Mouse (Mus musculus) erythroid progenitor cell, adult 5-6 weeks (primary cell): ENCODE results near the gene Vmn1r199. TPM values are rescaled to one million over a fixed set of nuclear protein-coding genes. Genes with fewer than 3 reads are reported as not detected.
"Not testable (repeated sequence)": the region's sequence is repeated elsewhere in the genome, so short reads cannot be mapped to it uniquely, and the experiment has no call there.

ENCODE experiments used
- ATAC-seq: replicated peaks from 2 replicates; pipeline ENCODE4 v1.8.0; 2016; ENCODE audit warnings: moderate number of reproducible peaks, mild to moderate bottlenecking, moderate TSS enrichment, inconsistent platforms; ENCODE audit not compliant: poor library complexity, low FRiP score, severe bottlenecking
- total RNA-seq, 2 experiments: library from RNA; stranded (forward) in 1 of 2; stranded (reverse) in 1 of 2; fragments of 150-400 nt in 1 of 2; fragments of 186-747, 209-891 nt in 1 of 2; gene quantifications; 2 replicates each; pipeline versions ENCODE4 v1.2.3 to v1.2.4; 2015 to 2017; ENCODE audit warnings: low replicate concordance in 2 of 2

The Vmn1r199 gene
- total RNA-seq (2015; ENCODE audit: low replicate concordance) = not detected in 2 replicates
- total RNA-seq (2017; ENCODE audit: low replicate concordance) = not detected in 2 replicates

DNA sequence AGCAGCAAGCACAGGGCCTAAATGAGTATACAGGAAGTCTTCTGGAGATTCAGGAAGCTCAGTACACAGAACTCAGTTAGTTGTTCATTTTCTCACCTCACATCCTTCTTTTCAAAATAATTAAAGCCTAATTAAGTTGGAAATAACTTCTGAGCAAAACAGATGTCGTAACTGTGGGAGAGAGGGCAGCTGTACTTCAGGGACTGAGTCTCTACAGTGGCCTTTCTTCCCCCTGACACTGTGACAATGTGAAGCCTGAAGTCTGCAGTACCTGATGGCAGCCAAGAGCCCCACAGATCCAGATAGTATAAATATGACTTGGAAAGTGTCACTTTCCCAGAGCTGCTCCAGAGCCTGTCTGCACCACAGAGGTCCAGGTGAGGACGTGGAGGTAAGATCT is at the start of gene Vmn1r199:
Vmn1r199 (plus strand) TSS at position 301 of the 400 bp plus-strand sequence.
- ATAC-seq = no peak

DNA sequence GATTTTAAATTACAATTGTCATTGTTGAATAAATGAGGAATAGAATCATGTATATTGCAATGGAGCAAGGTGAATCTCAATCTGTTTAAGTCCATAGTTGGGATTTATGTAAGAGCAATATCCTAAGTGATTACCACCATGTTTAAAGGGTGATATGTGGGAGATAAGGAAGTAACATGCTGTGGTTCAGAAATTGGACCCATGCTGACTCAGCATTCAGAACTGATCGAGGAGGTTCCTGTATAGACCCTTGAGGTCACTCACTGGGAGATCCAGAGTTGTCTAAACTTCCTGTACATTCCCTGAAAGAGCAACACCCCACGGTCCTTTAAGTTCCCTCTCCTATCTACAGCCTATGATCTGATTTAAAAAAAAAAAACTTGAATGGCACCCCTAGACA is 46.3 kb upstream of the Vmn1r199 start:
- ATAC-seq = no peak

DNA sequence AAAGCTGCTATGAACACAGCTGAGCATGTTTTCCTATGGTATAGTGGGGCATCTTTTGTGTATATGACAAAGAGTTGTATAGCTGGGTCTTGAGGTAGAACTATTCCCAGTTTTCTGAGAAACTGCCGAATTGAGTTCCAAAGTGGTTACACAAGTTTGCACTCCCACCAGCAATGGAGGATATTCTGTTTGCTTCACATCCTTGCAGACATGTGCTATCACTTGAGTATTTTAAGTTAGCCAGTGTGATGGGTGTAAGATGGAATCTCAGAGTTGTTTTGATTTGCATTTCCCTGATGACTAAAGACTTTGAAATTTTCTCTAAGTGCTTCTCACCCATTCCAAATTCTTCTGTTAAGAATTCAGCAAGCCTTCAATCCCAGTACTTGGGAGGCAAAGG is 44.1 kb upstream of the Vmn1r199 start:
- ATAC-seq = no peak

DNA sequence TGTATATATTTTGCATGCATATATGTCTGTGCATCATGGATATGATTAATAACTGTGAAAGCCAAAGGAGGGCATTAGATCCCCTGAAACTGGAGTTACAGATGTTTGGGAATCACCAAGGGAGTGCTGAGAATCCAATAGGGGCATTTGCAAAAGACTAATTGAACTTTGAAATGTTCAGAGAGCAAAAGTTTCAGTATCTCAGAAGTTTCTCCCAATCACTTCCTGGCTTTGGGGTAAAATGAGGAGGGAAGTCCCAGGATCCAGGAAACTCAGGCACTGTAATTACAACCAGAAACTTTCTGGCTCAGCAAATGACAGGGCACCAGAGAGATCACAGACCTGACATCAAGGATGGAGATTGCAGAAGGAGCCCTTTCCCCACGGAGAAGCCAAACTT is 29.6 kb upstream of the Vmn1r199 start, which contains the start of gene Vmn1r198:
Vmn1r198 (plus strand) TSS at position 301 of the 400 bp plus-strand sequence.
- no peak for ATAC-seq

DNA sequence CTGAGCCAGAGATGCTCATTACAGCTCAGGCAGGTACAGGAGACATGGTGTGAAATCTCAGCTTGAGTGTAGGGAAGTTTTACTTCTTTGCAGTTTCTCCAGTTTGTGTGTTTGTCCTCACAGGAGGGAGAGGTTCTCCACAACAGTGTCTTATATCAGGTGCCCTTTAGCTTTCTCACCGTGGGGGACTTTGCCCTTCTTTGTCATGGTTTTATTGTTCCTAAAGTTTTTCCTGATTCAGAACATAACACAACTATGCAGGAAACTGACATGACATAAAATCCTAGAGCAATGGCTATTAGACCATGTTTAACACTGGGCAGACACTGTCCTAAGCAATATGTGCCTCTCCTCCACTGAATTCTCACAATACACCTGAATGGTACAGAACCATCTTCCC is 28.8 kb upstream of the Vmn1r199 start:
- no peak for ATAC-seq

DNA sequence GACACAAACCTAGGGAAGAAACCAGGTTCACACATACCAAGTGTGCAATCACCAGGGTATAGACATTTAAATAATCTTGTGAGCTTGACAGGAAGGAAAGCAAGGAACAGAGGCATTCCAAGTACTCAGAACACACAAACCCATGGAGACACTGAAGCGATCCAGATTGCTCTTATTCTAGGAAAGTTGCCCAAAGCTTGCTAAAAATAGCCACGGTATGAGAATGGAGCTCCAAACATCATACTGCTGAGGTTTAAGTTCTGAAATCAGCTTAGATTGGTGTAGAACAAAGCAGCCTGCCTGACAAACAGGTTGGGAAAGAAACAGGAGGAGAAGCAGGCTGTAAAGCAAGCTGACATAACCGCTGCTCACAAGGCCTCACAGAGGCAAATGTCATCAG is 1.5 kb downstream of the Vmn1r199 start:
- ATAC-seq = not testable (repeated sequence)

DNA sequence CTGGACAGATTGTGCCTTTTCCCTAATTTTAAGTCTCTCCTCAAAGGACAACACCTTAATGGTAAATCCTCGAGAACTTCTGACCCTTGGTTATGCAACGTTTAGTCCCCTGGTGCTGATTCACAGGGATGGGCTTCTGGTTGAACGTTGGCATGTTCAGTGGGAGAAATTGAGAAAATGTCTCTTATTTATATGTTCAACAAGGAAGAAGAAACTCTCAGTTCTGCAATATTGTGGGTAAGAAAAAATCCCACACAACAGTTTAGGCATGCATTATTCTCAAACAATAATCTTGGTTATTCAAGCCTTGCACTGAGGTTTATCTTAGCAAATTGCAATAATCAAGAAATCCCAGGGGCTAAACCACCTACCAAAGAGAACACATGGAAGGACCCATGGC is 3.8 kb downstream of the Vmn1r199 start:
- no peak for ATAC-seq

DNA sequence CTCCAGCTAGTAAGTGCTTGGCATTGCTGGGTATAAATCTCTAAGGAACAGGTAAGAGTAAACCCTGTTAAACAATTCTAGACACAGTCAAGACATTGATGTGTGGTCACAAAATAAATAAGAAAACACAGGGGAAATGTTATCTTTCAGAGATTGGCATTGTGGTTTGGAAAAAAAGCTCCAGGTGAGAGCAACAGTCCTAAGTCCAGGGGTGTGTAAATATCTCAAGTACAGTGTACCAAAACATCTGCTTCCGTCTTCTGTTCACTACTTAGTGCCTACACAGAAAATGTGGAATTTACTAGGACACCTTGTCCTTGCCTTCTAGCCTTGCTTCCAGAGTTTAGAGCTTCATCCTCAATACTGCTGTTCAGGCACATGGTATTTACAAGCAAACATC is 7.4 kb downstream of the Vmn1r199 start:
- no peak for ATAC-seq

DNA sequence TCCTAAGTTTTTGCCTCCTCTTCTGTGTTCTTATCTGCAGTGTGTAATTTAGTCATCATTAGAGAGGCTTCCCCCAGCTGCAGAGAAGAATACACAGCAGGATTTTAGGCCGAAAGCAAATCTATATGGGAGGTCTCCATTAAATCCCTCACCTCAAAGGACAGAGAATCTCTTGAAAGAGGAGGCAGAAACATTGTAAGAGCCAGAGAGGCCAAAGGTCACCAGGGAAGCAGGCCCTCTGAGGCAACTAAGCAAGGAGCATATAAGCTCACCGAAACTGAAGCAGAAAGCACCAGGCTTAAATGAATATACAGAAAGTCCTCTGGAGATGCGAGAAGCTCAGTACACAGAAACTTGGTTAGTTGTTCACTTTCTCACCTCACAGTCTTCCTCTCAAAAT is 10.5 kb downstream of the Vmn1r199 start, which contains the start of gene Vmn1r200:
Vmn1r200 (plus strand) TSS at position 301 of the 400 bp plus-strand sequence.
- ATAC-seq = no peak

DNA sequence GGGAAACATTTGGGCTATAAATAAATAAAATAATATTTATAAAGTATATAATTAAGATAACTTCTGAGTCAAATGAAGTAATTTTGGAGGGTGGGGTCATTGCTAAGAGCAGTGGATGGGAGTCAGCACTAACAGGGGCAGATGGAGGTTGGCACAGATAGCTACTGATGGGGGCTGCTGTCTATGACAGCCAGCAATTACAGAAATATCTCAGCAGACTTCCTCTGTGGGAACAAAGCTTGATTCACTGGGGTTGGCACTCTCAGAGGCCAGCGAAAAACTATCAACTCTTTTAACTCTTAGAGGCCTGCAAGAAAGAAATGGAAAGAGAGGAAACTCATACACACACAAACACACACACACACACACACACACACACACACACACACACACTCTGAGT is 23.4 kb downstream of the Vmn1r199 start:
- ATAC-seq = no peak

Other genes with a start within 250 kb of the Vmn1r199 start
- gene Vmn1r191, start 195.8 kb upstream of the Vmn1r199 start, total RNA-seq (2015; ENCODE audit: low replicate concordance) = not detected in 2 replicates
- not detected in 2 replicates for gene Vmn1r191, start 195.8 kb upstream of the Vmn1r199 start, total RNA-seq (2017; ENCODE audit: low replicate concordance)
- gene Vmn1r192, start 188.7 kb upstream of the Vmn1r199 start, total RNA-seq (2015; ENCODE audit: low replicate concordance) = not detected in 2 replicates
- not detected in 2 replicates for gene Vmn1r192, start 188.7 kb upstream of the Vmn1r199 start, total RNA-seq (2017; ENCODE audit: low replicate concordance)
- not detected in 2 replicates for gene Vmn1r193, start 156.7 kb upstream of the Vmn1r199 start, total RNA-seq (2015; ENCODE audit: low replicate concordance)
- not detected in 2 replicates for gene Vmn1r193, start 156.7 kb upstream of the Vmn1r199 start, total RNA-seq (2017; ENCODE audit: low replicate concordance)
- not detected in 2 replicates for gene Vmn1r194, start 135.6 kb upstream of the Vmn1r199 start, total RNA-seq (2015; ENCODE audit: low replicate concordance)
- gene Vmn1r194, start 135.6 kb upstream of the Vmn1r199 start, total RNA-seq (2017; ENCODE audit: low replicate concordance) = not detected in 2 replicates
- not detected in 2 replicates for gene Vmn1r195, start 109.3 kb upstream of the Vmn1r199 start, total RNA-seq (2015; ENCODE audit: low replicate concordance)
- gene Vmn1r195, start 109.3 kb upstream of the Vmn1r199 start, total RNA-seq (2017; ENCODE audit: low replicate concordance) = not detected in 2 replicates
- not detected in 2 replicates for gene Vmn1r196, start 89.9 kb upstream of the Vmn1r199 start, total RNA-seq (2015; ENCODE audit: low replicate concordance)
- gene Vmn1r196, start 89.9 kb upstream of the Vmn1r199 start, total RNA-seq (2017; ENCODE audit: low replicate concordance) = not detected in 2 replicates
- gene Vmn1r197, start 55.2 kb upstream of the Vmn1r199 start, total RNA-seq (2015; ENCODE audit: low replicate concordance) = not detected in 2 replicates
- gene Vmn1r197, start 55.2 kb upstream of the Vmn1r199 start, total RNA-seq (2017; ENCODE audit: low replicate concordance) = not detected in 2 replicates
- not detected in 2 replicates for gene Vmn1r198, start 29.5 kb upstream of the Vmn1r199 start, total RNA-seq (2015; ENCODE audit: low replicate concordance)
- gene Vmn1r198, start 29.5 kb upstream of the Vmn1r199 start, total RNA-seq (2017; ENCODE audit: low replicate concordance) = not detected in 2 replicates
- gene Vmn1r200, start 10.6 kb downstream of the Vmn1r199 start, total RNA-seq (2015; ENCODE audit: low replicate concordance) = not detected in 2 replicates
- not detected in 2 replicates for gene Vmn1r200, start 10.6 kb downstream of the Vmn1r199 start, total RNA-seq (2017; ENCODE audit: low replicate concordance)
- not detected in 2 replicates for gene Vmn1r201, start 92.1 kb downstream of the Vmn1r199 start, total RNA-seq (2015; ENCODE audit: low replicate concordance)
- not detected in 2 replicates for gene Vmn1r201, start 92.1 kb downstream of the Vmn1r199 start, total RNA-seq (2017; ENCODE audit: low replicate concordance)
- not detected in 2 replicates for gene Vmn1r202, start 125.6 kb downstream of the Vmn1r199 start, total RNA-seq (2015; ENCODE audit: low replicate concordance)
- not detected in 2 replicates for gene Vmn1r202, start 125.6 kb downstream of the Vmn1r199 start, total RNA-seq (2017; ENCODE audit: low replicate concordance)
- gene Vmn1r203, start 138.3 kb downstream of the Vmn1r199 start, total RNA-seq (2015; ENCODE audit: low replicate concordance) = not detected in 2 replicates
- 0.39 TPM in 1 of 2 replicates, not detected in the other for gene Vmn1r203, start 138.3 kb downstream of the Vmn1r199 start, total RNA-seq (2017; ENCODE audit: low replicate concordance)
- gene Vmn1r204, start 173.4 kb downstream of the Vmn1r199 start, total RNA-seq (2015; ENCODE audit: low replicate concordance) = not detected in 2 replicates
- not detected in 2 replicates for gene Vmn1r204, start 173.4 kb downstream of the Vmn1r199 start, total RNA-seq (2017; ENCODE audit: low replicate concordance)
- not detected in 2 replicates for gene Vmn1r205, start 213.2 kb downstream of the Vmn1r199 start, total RNA-seq (2015; ENCODE audit: low replicate concordance)
- not detected in 2 replicates for gene Vmn1r205, start 213.2 kb downstream of the Vmn1r199 start, total RNA-seq (2017; ENCODE audit: low replicate concordance)
- gene Vmn1r206, start 244.4 kb downstream of the Vmn1r199 start, total RNA-seq (2015; ENCODE audit: low replicate concordance) = not detected in 2 replicates
- not detected in 2 replicates for gene Vmn1r206, start 244.4 kb downstream of the Vmn1r199 start, total RNA-seq (2017; ENCODE audit: low replicate concordance)